Mouse (Mus musculus) forebrain, embryonic 11.5 days (tissue): ENCODE data around the gene Cd70. TPM values are rescaled to one million over a fixed set of nuclear protein-coding genes. Genes with fewer than 3 reads are reported as not detected.

Experiments
- ATAC-seq: fragments of 200-750 bp; cut with Nextera tagmentation; replicated peaks from 2 replicates; pipeline ENCODE4 v1.8.0; 2017; ENCODE audit warnings: moderate TSS enrichment; ENCODE audit not compliant: low FRiP score
- DNase-seq: peaks from one replicate; pipeline ENCODE4 v3.0.0-alpha.2; 2017; ENCODE audit warnings: low spot score
- H3K27ac ChIP-seq: fragments of 300-500 bp; sonication (generic); 2 replicates; pipeline ENCODE4 v1.5.1; 2014; ENCODE audit warnings: low read depth, low read length
- H3K27me3 ChIP-seq: fragments of 300-500 bp; sonication (generic); 2 replicates; pipeline ENCODE4 v1.6.1; 2014; ENCODE audit warnings: mild to moderate bottlenecking, low read length, mixed read lengths; ENCODE audit not compliant: control insufficient read depth, insufficient read depth
- H3K36me3 ChIP-seq: fragments of 300-500 bp; sonication (generic); 2 replicates; pipeline ENCODE4 v1.6.1; 2014; ENCODE audit warnings: mild to moderate bottlenecking, low read length, moderate library complexity, mixed read lengths; ENCODE audit not compliant: control insufficient read depth, insufficient read depth
- H3K4me1 ChIP-seq: fragments of 300-500 bp; sonication (generic); replicated peaks from 2 replicates; pipeline ENCODE4 v1.6.1; 2014; ENCODE audit warnings: low read length, mixed read lengths; ENCODE audit not compliant: control insufficient read depth, insufficient read depth
- H3K4me2 ChIP-seq: fragments of 300-500 bp; sonication (generic); 2 replicates; pipeline ENCODE4 v1.6.1; 2014; ENCODE audit warnings: low read depth, mild to moderate bottlenecking, low read length, moderate library complexity, mixed read lengths; ENCODE audit not compliant: severe bottlenecking
- H3K4me3 ChIP-seq: fragments of 300-500 bp; sonication (generic); 2 replicates; pipeline ENCODE4 v1.5.1; 2014; ENCODE audit warnings: low read depth, low read length
- H3K9ac ChIP-seq: fragments of 300-500 bp; sonication (generic); 2 replicates; pipeline ENCODE4 v1.6.1; 2014; ENCODE audit warnings: low read length
- H3K9me3 ChIP-seq: fragments of 300-500 bp; sonication (generic); 2 replicates; pipeline ENCODE4 v1.6.1; 2016; ENCODE audit warnings: low read length, mixed read lengths; ENCODE audit not compliant: control insufficient read depth
- WGBS: fragments of 180-500 bp; shearing (Covaris S2); extraction: QIAGEN DNeasy Blood & Tissue Kit; methylation state at CpG from one replicate; pipeline ENCODE4 v1.1.7; 2014; 5-methylcytosine and 5-hydroxymethylcytosine counted together
- polyA plus RNA-seq: library from polyadenylated mRNA; unstranded; fragments of >200 nt; fragmentation: Nextera tagmentation; extraction: Ambion mirVana; gene quantifications from 2 replicates; pipeline ENCODE4 v1.2.1, GENCODE M21; 2014

Gene Cd70
- polyA plus RNA-seq, 1 experiment from 2014 or later: not detected

- DNase-seq: no peak
These were observed 30.8 kb upstream of the Cd70 start for GRCm38 (mm10) chr17:57180363-57180762.

DNA sequence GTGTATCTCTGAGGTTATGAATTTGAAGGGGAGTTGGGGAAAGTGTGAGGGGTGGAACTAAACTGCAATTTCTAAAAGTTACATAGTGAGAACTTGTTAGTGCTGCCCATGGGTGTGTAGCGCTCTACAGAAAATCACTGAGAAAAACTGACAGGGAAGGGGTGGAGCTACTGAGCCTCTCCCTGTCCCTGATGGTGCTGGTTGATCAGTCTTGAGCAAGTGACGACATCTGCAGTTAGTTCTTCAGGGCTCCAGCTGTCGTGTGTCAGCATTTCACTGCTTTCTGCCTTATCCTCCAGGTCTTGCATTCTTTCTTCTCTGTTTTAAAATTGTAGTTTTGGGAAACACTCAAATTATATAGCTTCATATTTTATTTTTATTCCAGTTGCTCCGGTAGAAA, 23.8 kb upstream of the Cd70 start:
- Histone ChIP-seq H3K4me2 (no peak overlapping the region), H3K4me1 (no peaks in the 10 kb centered on the region), H3K9ac (no peak overlapping the region), H3K4me3 (no peak overlapping the region), H3K27ac (no peak overlapping the region), H3K9me3 (no peaks in the 10 kb centered on the region), H3K36me3 (no peaks in the 10 kb centered on the region), H3K27me3 (no peaks in the 10 kb centered on the region)
- ATAC-seq (no peak), DNase-seq (no peak)
- 79% methylated on average over 4 of the region's 4 CpGs for WGBS

More at GRCm38 (mm10) chr17:57180363-57180762, 30.8 kb upstream of the Cd70 start:
- no peaks in the 10 kb centered on the region for H3K4me1 ChIP-seq
- H3K4me2 ChIP-seq: no peak overlapping the region
- no peaks in the 10 kb centered on the region for H3K36me3 ChIP-seq
- no peak overlapping the region for H3K27ac ChIP-seq
- 39% methylated on average over 8 of the region's 8 CpGs for WGBS
- H3K4me3 ChIP-seq: no peak overlapping the region
- no peaks in the 10 kb centered on the region for H3K27me3 ChIP-seq
- H3K9me3 ChIP-seq: no peaks in the 10 kb centered on the region
- ATAC-seq: no peak
- no peak overlapping the region for H3K9ac ChIP-seq

DNA sequence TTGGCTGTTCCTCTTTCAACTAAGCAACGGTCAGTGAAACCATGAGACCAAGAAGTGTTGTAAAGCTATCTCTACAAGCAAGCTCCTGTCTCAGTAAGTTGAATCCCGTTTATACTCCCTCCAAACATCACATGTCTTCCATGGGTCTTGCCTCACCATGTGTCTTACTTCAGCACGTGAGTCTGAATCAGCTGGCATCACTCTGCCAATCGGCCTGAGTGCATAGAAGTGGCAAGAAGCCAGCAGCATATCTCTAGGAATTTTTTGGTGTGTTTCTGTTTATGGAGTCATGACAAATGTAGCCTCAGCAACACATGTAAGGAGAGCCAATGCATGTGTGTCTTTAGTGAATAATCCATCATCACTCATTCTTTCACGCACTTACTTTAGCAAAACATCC, 22.8 kb upstream of the Cd70 start:
- Histone ChIP-seq H3K27ac (no peak overlapping the region), H3K4me3 (no peak overlapping the region), H3K9me3 (no peaks in the 10 kb centered on the region), H3K4me2 (no peak overlapping the region), H3K9ac (no peak overlapping the region), H3K27me3 (no peaks in the 10 kb centered on the region), H3K36me3 (no peaks in the 10 kb centered on the region), H3K4me1 (no peaks in the 10 kb centered on the region)
- ATAC-seq (no peak), DNase-seq (no peak)
- WGBS: 84% methylated on average over 5 of the region's 5 CpGs

GRCm38 (mm10) chr17:57170616-57171260, 21.2 kb upstream of the Cd70 start:
- H3K4me1 ChIP-seq: 0 out of 2 replicates have a peak, but pooled peaks cover 1% of the 10 kb centered on the region
- DNase-seq (no peak), ATAC-seq (no peak)
- no peak overlapping the region for H3K9ac ChIP-seq
- H3K4me2 ChIP-seq: no peak overlapping the region
- H3K9me3 ChIP-seq: no peaks in the 10 kb centered on the region
- H3K27me3 ChIP-seq: no peaks in the 10 kb centered on the region
- 57% methylated on average over 5 of the region's 5 CpGs for WGBS
- H3K27ac ChIP-seq: no peak overlapping the region
- H3K4me3 ChIP-seq: no peak overlapping the region
- no peaks in the 10 kb centered on the region for H3K36me3 ChIP-seq

DNA sequence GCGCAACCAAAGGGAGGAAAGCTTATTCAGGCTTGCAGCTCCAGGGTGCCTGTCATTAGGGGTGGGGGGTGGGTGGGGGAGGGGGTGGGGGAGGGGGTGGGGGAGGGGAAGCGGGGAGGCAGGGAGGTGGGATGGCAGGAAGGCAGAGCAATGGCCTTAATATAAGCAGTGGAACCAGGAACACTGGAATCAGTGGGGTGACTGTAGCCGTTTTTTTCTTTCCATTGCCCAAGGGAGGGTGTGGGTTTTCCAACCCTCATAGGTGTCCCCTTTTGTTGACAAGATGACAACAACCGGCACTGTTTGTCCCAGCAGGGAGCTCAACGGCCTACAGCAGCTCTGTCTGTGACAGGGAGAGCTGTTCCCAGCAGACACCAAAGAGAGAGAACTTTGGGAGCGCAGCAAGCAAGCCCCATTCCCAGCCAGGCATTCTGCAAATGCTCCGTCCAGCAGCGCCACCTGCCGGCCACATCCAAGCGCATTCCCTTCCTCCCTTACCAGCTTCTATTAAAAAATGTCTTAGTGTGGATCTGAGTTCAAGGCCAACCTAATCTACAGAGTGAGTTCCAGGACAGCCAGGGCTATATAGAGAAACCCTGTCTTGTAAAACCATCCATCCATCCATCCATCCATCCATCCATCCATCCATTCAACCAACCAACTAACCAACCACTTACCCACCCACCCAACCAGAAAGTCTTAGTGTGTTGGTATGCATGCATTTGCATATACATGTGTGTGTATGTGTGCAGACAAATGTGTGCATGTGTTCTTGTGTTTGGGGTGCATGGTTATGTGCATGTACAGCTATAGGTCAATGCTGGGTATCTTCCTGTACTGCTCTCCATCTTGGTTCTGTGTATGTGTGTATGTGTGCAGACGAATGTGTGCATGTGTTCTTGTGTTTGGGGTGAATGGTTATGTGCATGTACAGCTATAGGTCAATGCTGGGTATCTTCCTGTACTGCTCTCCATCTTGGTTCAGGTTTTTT, 17.5 kb upstream of the Cd70 start:
- peak overlapping the region; percentile 16; the same call in 1 of the 2 replicates for H3K4me2 ChIP-seq
- no peaks in the 10 kb centered on the region for H3K9me3 ChIP-seq
- 8% methylated on average over 10 of the region's 11 CpGs for WGBS
- DNase-seq: peak; percentile 94
- H3K27me3 ChIP-seq: no peaks in the 10 kb centered on the region
- 0 out of 2 replicates have a peak, but pooled peaks cover 1% of the 10 kb centered on the region for H3K4me1 ChIP-seq
- ATAC-seq: peak; percentile 74
- no peaks in the 10 kb centered on the region for H3K36me3 ChIP-seq
- H3K4me3 ChIP-seq: no peak overlapping the region
- no peak overlapping the region for H3K27ac ChIP-seq
- no peak overlapping the region for H3K9ac ChIP-seq

DNA sequence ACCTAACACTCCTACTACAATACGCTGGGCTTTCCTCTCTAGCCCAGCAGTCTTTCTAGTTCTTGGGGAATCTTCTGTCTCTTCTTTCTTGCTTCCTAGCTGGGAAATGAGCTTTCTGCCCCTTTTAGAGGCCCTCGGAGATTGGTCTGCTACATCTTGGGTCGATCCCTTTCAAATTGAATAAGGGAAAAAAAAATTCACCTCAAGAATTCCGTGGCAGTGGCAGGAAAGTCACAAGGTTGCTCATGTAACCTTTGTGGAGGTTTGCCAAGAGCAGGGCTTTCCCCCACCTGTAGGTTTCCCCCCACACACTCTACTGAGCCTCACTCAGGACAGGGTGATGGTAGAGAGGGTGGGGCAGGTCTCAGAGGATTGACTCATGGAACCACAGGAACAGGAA, 4.2 kb upstream of the Cd70 start:
- Histone ChIP-seq H3K4me3 (no peak overlapping the region), H3K36me3 (no peaks in the 10 kb centered on the region), H3K4me1 (no peaks in the 10 kb centered on the region), H3K9me3 (no peaks in the 10 kb centered on the region), H3K27ac (no peak overlapping the region), H3K4me2 (no peak overlapping the region), H3K27me3 (peaks cover 12% of the 10 kb centered on the region), H3K9ac (no peak overlapping the region)
- no peak for DNase-seq
- ATAC-seq: no peak
- 90% methylated on average over 4 of the region's 4 CpGs for WGBS

GRCm38 (mm10) chr17:57153006-57153405, 3.4 kb upstream of the Cd70 start:
- DNase-seq: no peak
- Histone ChIP-seq H3K27me3 (peaks cover 20% of the 10 kb centered on the region), H3K4me2 (no peak overlapping the region), H3K36me3 (no peaks in the 10 kb centered on the region), H3K9ac (no peak overlapping the region), H3K27ac (no peak overlapping the region), H3K4me1 (no peaks in the 10 kb centered on the region), H3K9me3 (no peaks in the 10 kb centered on the region), H3K4me3 (no peak overlapping the region)
- ATAC-seq: no peak
- WGBS: 89% methylated on average over 6 of the region's 6 CpGs

- no peak for DNase-seq
These were observed 1.2 kb downstream of the Cd70 start for GRCm38 (mm10) chr17:57148343-57148742.

More at GRCm38 (mm10) chr17:57148343-57148742, 1.2 kb downstream of the Cd70 start:
- ATAC-seq: no peak
- Histone ChIP-seq H3K36me3 (no peaks in the 10 kb centered on the region), H3K4me1 (no peaks in the 10 kb centered on the region), H3K27me3 (peaks cover 24% of the 10 kb centered on the region), H3K4me2 (no peak overlapping the region), H3K9me3 (no peaks in the 10 kb centered on the region), H3K4me3 (no peak overlapping the region), H3K27ac (no peak overlapping the region), H3K9ac (no peak overlapping the region)
- 65% methylated on average over 4 of the region's 4 CpGs for WGBS
